Mouse (Mus musculus): ENCODE results near the gene Selenow.

The Selenow gene

GRCm38 (mm10) chr7:15922220-15922773 lies at the start of gene Selenow:
Gene Selenow, minus strand, starts transcription at chr7:15922402.
- peak; percentile 94 for DNase-seq

DNA sequence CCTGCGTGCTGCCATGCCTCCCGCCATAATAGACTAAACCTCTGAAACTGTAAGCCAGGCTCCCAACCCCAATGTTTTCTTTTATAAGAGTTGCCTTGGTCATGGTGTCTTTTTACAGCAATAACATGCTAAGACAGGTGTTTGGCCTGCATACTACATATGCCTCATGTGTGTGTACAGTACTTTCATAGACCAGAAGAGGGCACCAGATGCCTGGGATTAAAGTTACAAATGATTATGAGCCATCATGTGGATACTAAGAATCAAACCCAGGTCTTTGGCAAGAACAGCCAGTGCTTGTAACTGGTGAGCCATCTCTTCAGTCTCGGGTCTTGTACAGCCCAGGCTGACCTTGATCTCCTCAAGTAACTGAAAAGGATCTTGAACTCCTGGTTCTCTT lies 47.5 kb upstream of the Selenow start:
- no peak for DNase-seq

GRCm38 (mm10) chr7:15968322-15968721 lies 46.1 kb upstream of the Selenow start:
- DNase-seq = no peak

DNA sequence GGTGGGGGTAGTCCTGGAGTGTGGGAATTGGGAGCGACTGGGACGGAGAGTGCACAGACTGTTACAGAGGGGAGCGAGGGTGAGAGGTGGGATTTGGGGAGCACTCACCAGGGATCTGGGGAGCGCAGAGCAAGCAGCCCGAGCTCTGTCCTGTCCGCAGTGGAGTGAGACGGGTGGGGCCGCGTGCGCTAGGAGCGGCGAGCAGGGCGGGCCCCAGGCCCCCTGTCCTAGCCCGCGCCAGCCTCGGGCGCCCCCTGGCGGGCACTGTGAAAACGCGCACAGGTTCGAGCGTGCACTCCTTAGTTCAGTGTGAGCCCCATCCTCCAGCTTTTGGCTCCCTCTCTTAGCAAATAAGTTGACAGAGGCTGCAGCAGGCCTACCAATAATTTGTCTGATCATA lies 45.1 kb upstream of the Selenow start, which contains the start of gene Ehd2:
Ehd2 (minus strand) TSS at position 256 of the 400 bp plus-strand sequence.
- DNase-seq = peak; percentile 84

DNA sequence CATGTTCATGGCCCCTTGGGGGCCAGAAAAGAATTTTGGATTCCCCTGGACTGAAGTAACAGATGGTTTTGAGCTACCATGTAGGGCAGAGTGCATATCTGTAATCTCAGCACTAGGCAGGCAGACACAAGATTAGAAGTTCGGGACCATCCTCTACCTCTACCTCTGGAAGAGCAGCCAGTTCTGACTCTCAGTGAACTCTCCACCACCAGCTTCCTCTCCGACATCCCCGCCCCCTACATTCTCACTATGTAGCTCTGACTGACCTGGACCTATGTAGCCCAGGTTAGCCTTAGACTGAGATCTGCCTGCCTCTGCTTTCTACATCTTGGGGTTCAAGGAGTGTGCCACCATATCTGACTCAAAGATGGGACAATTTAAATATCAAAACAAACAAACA lies 44.3 kb upstream of the Selenow start:
- DNase-seq = no peak

- DNase-seq = no peak
These were observed 41.8 kb upstream of the Selenow start for GRCm38 (mm10) chr7:15963798-15964652.

DNA sequence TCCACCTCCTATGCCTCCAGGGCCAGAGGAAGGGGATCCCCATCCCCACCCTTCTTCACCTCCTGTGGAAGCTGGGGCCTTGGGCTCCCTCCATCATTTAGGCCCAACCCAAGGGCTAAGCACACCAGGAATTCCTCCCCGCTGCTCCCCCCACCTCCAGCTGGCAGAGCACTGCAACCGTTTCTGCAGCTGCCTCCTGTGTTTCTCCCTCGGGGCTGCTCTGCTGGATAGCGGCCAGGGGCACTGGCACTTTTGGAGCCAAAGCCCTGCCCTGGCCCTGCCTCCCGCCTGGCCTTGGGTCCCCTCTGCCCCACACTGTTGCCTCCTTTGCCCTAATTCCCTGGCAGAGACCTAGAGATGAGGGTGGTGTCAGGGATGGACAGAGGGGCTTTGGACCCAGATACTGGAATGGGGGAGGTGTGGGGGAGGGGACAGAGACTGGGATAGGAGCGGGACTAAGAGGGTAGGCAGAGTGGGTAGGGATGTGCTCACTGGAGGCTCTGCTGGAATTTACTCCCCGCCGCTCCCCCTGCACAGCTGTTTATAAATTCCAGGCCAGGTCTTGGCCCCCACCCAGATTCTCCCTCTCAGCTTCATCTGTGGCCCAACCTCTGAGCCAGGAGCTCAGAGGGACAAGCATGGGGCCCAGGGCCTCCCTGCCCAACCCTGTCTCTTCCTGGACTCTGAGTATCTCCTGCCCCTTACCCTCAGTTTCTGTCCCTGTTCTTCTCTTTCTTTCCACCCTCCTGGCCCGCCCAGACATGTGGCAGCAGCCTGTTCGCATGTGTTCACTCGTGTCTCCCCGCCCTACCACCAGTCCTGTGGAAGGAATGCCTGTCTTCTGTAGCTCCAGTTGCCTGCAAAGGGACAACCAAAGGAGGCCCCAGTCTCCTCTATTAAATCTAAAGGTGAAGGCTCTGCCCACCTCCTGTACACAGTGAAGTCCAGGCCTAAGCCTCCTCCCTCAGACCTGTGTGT lies 40.4 kb upstream of the Selenow start:
- peak; percentile 94 for DNase-seq

- DNase-seq = no peak
These were observed 39.6 kb upstream of the Selenow start for GRCm38 (mm10) chr7:15961798-15962197.

DNA sequence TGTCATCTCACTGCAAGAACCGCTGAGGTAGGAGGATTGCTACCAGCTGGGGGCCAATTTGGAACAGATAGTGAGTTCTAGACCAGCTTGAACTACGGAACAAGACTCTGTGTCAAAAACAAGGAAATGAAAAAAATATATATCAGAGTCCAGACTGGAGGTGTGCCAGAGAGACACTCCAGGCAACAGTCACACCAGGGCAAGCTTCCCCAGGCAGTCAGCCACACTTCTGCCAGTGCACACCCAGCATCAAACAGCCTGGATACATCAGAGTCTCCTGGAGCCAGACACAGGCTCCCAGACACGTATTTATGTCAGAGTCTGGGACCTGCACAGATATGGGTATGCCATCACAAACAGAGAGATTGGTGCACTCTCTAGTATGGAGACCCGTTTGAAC lies 39.0 kb upstream of the Selenow start:
- DNase-seq = peak; percentile 57

GRCm38 (mm10) chr7:15960691-15961090 lies 38.5 kb upstream of the Selenow start:
- DNase-seq = no peak

GRCm38 (mm10) chr7:15956143-15956542 lies 33.9 kb upstream of the Selenow start:
- DNase-seq = peak; percentile 81

DNA sequence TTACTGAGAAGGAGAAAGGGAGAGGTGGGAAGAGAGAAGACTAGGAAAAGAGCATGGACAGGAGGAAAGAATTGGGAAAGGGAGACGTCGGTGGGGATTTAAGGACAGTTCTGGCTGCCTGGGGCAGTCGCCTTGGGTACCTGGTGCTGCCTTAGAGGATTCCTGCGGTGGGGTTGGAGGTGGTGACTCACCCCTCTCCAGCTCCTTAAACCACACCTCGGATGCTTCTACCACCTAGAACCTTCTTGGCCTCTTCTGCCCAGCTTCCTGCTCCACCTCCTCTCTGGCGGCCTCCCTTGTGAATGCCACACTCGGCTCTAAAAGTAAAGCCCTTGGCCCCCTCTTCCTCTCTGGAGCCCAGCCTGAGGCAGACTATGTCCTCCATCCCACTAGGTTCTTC lies 33.3 kb upstream of the Selenow start:
- peak; percentile 78 for DNase-seq

DNA sequence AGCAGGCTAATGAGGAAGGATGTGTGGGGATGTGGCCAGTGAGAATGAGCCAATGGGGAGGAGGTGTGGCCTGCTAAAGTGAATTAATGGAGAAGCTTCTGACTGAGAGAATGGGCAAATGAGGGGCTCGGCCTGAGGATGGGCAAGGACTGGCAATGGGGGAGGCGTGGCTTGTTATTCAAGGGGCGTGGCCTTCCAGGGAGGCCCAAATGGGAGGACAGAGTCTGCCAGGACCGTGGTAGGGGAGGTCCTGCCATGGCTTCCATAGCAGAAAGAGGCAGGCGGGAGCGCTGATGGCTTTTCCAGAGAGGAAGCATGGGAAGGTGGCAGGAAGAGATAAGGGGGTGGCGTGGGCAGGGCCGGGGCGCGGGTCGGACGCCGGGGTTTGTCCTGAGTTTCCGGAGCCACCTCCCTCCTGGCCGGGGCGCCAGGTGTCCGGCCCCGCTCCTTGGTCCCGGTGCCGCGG lies 32.8 kb upstream of the Selenow start:
- peak; percentile 90 for DNase-seq

GRCm38 (mm10) chr7:15954436-15954835 lies 32.2 kb upstream of the Selenow start:
- DNase-seq = no peak

- DNase-seq = peak; percentile 53
These were observed 31.3 kb upstream of the Selenow start for GRCm38 (mm10) chr7:15953307-15954074.

DNA sequence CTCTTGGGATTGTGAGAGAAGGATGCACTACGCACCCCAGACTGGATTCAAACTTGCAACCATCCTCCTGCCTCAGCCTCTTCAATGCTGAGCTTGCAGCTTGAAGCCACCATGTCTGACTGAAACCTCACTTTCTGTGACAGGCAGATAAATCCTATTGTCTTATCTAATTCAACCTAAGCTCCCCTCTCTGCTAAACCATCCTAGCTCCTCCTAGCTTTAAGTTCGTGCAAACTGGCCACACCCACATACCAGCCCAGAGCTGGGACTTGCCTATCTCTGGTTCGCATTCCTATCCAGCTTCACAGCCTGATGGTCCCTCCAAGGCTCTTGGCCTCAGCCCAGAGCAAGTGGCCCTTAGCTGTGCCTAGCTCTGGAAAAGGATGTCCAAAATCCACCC lies 30.2 kb upstream of the Selenow start:
- no peak for DNase-seq

DNA sequence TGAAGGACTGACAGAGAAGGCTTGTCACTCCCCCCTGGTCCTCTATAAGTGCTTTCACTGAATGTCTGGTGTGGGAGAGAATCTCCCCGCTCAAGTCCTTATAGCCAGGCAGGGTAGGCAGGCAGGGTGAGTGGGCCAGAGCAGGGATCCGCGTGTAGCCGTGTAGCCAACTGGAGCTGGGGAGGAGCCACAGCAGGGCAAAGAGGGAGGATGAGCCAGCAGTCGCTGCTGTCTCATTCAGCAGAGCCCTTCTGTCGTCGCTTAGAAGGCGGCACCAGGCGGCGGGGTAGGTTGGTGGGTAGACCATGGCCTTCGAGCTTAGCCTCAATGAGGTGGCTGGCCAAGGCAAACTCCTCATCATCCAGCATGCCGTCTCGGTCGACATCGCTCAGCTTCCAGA lies 27.8 kb upstream of the Selenow start:
- DNase-seq = no peak

DNA sequence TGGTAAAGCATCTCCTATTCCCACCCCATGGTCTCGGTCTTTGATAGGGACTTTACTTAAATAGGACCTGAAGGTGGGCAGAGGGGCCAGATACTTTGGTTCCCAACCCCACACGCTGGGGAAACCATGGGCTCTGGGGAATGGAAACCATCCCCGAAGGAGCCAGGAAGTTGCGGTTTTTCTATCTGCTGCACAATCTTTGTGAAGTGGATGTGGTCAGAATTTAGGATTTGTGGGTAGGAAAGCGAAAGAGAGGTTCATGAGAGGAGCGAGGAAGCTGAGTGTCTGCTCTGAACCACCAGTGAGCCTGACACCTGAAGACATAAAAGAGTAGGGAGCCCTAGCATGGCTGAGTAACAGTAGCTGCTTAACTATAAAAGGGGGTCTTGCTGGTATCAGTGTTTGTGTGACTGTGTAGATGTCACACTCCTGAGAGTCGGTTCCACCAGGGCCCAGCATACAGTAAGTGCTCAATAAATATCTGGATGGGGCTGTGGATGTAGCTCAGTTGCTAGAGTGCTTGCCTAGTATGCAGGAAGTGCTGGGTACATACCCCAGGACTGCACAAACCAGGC lies 27.1 kb upstream of the Selenow start:
- DNase-seq = no peak

DNA sequence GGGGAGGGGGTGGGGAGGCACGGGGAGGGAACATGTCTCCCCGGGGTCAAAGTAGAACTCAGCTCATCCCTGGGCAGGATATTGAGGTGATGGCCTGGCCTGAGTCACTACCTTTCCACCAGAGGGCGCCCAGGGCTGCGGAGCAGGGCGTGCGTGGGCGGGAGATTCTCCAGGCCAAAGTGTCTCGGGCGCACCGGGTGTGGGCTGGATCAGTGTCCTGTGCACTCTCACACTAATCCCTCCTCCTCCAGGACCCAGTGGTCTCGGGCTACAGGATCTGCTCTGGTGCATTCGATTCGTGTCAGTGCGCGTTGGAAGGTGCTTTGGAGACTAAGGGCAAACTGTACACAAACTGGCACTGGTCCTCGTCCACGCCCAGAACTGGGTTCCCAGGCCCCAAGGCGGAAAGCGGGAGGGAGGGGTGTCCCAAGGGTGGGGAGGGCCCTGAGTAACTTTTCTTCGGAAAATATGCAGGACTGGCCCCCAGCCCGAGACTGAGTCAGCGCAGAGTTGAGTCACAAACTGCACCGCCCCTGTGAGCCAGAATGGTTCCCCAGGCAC lies 26.3 kb upstream of the Selenow start:
- DNase-seq = peak; percentile 92

- no peak for DNase-seq
These were observed 25.6 kb upstream of the Selenow start for GRCm38 (mm10) chr7:15947653-15948260.

Measured in lung, postnatal 36 days (tissue).